Mouse (Mus musculus) liver, postnatal 0 days (tissue): ENCODE results near the gene Btbd9. TPM values are rescaled to one million over a fixed set of nuclear protein-coding genes. Genes with fewer than 3 reads are reported as not detected.

Source experiments
- ATAC-seq: fragments of 200-750 bp; cut with Nextera tagmentation; 2 replicates; pipeline ENCODE4 v1.8.0; 2017; ENCODE audit warnings: mild to moderate bottlenecking, moderate library complexity
- DNase-seq: peaks from one replicate; pipeline ENCODE4 v3.0.0-alpha.2; 2016
- H3K27ac ChIP-seq: fragments of 300-500 bp; sonication (generic); 2 replicates; pipeline ENCODE4 v1.5.1; 2014; ENCODE audit warnings: antibody characterized with exemption, moderate library complexity, mild to moderate bottlenecking, low read depth
- H3K27me3 ChIP-seq: fragments of 300-500 bp; sonication (generic); 2 replicates; pipeline ENCODE4 v1.6.1; 2014; ENCODE audit warnings: low read length, control low read depth, mixed read lengths; ENCODE audit not compliant: insufficient read depth
- H3K36me3 ChIP-seq: fragments of 300-500 bp; sonication (generic); replicated peaks from 2 replicates; pipeline ENCODE4 v1.6.1; 2014; ENCODE audit warnings: mild to moderate bottlenecking, control low read depth, low read length, moderate library complexity, mixed read lengths; ENCODE audit not compliant: insufficient read depth
- H3K4me1 ChIP-seq: fragments of 300-500 bp; sonication (generic); 2 replicates; pipeline ENCODE4 v1.6.1; 2014; ENCODE audit warnings: antibody characterized with exemption, mild to moderate bottlenecking, control low read depth; ENCODE audit not compliant: insufficient read depth
- H3K4me2 ChIP-seq: fragments of 300-500 bp; sonication (generic); 2 replicates; pipeline ENCODE4 v1.6.1; 2014; ENCODE audit warnings: low read depth, mild to moderate bottlenecking, low read length, moderate library complexity, mixed read lengths
- H3K4me3 ChIP-seq: fragments of 300-500 bp; sonication (generic); 2 replicates; pipeline ENCODE4 v1.5.1; 2014; ENCODE audit warnings: low read depth, low read length
- H3K9ac ChIP-seq: fragments of 300-500 bp; sonication (generic); replicated peaks from 2 replicates; pipeline ENCODE4 v1.6.1; 2014; ENCODE audit warnings: mild to moderate bottlenecking, moderate library complexity
- H3K9me3 ChIP-seq: fragments of 300-500 bp; sonication (generic); 2 replicates; pipeline ENCODE4 v1.6.1; 2016; ENCODE audit warnings: mild to moderate bottlenecking, control low read depth, low read length, mixed read lengths
- CTCF ChIP-seq: sonication (generic); IDR thresholded peaks from 2 replicates; pipeline ENCODE4 v1.5.1; 2016; ENCODE audit warnings: antibody characterized with exemption, low read depth
- EP300 ChIP-seq: IDR thresholded peaks from 2 replicates; pipeline ENCODE4 v1.6.1; 2016; ENCODE audit warnings: antibody characterized with exemption, low read depth, mild to moderate bottlenecking
- WGBS: fragments of 180-500 bp; shearing (Covaris S2); extraction: QIAGEN DNeasy Blood & Tissue Kit; methylation state at CpG from one replicate; pipeline ENCODE4 v1.1.7; 2014; ENCODE audit not compliant: insufficient replicate concordance; 5-methylcytosine and 5-hydroxymethylcytosine counted together
- polyA plus RNA-seq: library from polyadenylated mRNA; unstranded; fragments of >200 nt; fragmentation: Nextera tagmentation; extraction: Ambion mirVana; gene quantifications from 2 replicates; pipeline ENCODE4 v1.2.1, GENCODE M21; 2015

The Btbd9 gene
- polyA plus RNA-seq, 1 experiment from 2014 or later = 16.5 TPM

DNA sequence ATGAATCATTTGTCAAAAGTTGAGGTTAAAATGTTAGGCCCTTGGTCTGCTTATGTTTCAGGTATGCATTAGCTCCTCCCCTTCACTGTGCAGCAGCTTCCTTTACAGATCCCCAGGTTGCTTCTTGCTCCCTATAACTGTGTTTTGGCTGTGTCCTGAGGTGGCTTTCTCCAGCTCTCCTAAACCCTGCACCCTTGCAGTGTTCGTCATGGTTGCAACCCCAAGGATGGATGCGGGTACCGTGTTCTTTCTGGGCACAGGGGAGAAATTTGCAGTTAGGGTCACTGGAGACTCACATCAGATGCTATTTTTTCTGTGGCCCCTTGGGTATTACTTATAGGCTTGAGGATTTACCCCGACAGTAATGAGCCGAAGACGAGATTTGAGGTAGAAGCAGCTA is 396.1 kb downstream of the Btbd9 start:
- DNase-seq = no peak
- no peaks in the 10 kb centered on the region for H3K9me3 ChIP-seq
- ATAC-seq = no peak
- no peak overlapping the region for H3K4me2 ChIP-seq
- H3K27ac ChIP-seq = no peak overlapping the region
- H3K36me3 ChIP-seq = peaks cover 2% of the 10 kb centered on the region; the same call in 1 of the 2 replicates
- 0 out of 2 replicates have a peak, but pooled peaks cover 2% of the 10 kb centered on the region for H3K4me1 ChIP-seq
- WGBS = 84% methylated on average over 6 of the region's 6 CpGs
- no peak overlapping the region for H3K4me3 ChIP-seq
- H3K27me3 ChIP-seq = no peaks in the 10 kb centered on the region
- no peak overlapping the region for H3K9ac ChIP-seq
- TF ChIP-seq CTCF (no peak), EP300 (no peak)

GRCm38 (mm10) chr17:30178402-30178801 is 397.9 kb downstream of the Btbd9 start:
- peaks cover 2% of the 10 kb centered on the region; the same call in 1 of the 2 replicates for H3K36me3 ChIP-seq
- no peak overlapping the region for H3K4me3 ChIP-seq
- H3K27ac ChIP-seq = no peak overlapping the region
- ATAC-seq (no peak), DNase-seq (no peak)
- no peak overlapping the region for H3K4me2 ChIP-seq
- no peaks in the 10 kb centered on the region for H3K27me3 ChIP-seq
- H3K9me3 ChIP-seq = no peaks in the 10 kb centered on the region
- no peak for TF ChIP-seq EP300
- TF ChIP-seq CTCF = no peak
- no peak overlapping the region for H3K9ac ChIP-seq
- WGBS = 71% methylated on average over 1 of the region's 1 CpGs
- H3K4me1 ChIP-seq = 0 out of 2 replicates have a peak, but pooled peaks cover 2% of the 10 kb centered on the region

DNA sequence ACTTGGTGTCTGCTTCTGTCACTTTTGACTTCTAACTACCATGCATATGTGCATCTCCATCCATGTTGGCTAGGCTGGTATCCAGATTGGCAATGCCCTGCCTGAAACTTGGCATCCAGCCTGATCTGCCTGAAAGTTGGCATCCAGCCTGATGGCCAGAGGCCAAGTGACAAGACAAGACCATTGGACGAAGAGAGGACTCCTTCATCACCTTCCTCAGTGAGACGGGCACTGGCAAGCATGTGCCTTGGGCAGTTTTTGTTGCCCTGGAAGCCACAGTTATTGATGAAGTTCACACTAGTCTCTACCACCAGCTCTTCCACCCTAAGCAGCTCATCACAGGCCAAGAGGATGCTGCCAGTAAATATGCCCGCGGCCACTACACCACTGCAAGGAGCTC is 398.9 kb downstream of the Btbd9 start:
- no peak overlapping the region for H3K4me3 ChIP-seq
- H3K27ac ChIP-seq = no peak overlapping the region
- H3K27me3 ChIP-seq = no peaks in the 10 kb centered on the region
- TF ChIP-seq CTCF = no peak
- no peak for TF ChIP-seq EP300
- peaks cover 2% of the 10 kb centered on the region; the same call in 1 of the 2 replicates for H3K36me3 ChIP-seq
- H3K4me1 ChIP-seq = 0 out of 2 replicates have a peak, but pooled peaks cover 2% of the 10 kb centered on the region
- no peak overlapping the region for H3K9ac ChIP-seq
- H3K4me2 ChIP-seq = no peak overlapping the region
- no peak for ATAC-seq
- no peak for DNase-seq
- no peaks in the 10 kb centered on the region for H3K9me3 ChIP-seq
- WGBS = 80% methylated on average over 4 of the region's 4 CpGs

Other genes starting within 250 kb of the Btbd9 start
- gene Dnah8, start 47.9 kb upstream of the Btbd9 start, polyA plus RNA-seq = 0.63 and 0.64 TPM in 2 replicates
- 219 and 220 TPM in 2 replicates for gene Glo1, start 50.4 kb upstream of the Btbd9 start, polyA plus RNA-seq